Mouse (Mus musculus): Measurements from ENCODE around the gene Cdc42se2.

The Cdc42se2 gene

GRCm38 (mm10) chr11:54806891-54807290, 19.4 kb upstream of the Cdc42se2 start:
- 0 out of 2 replicates have a peak, but pooled peaks cover 6% of the 10 kb centered on the region for H3K4me1 ChIP-seq (replicated peaks; ENCODE audit: low read depth, low read length)
- peaks cover 18% of the 10 kb centered on the region; the same call in 1 of the 2 replicates for H3K27me3 ChIP-seq (ENCODE audit: insufficient read depth, low read length)
- H3K9me3 ChIP-seq (ENCODE audit: low read length): no peaks in the 10 kb centered on the region
- TF ChIP-seq POU5F1 (IDR thresholded peaks at IDR 0.05; ENCODE audit: borderline replicate concordance, low read length) (no peak), CTCF (conservative IDR thresholded peaks at IDR 0.05; ENCODE audit: low read length) (no peak), NANOG (IDR thresholded peaks at IDR 0.05; ENCODE audit: borderline replicate concordance, low read length) (no peak)
- H3K4me3 ChIP-seq (replicated peaks; ENCODE audit: low read length): no peak overlapping the region; the same call in 1 of the 2 replicates
- H3K36me3 ChIP-seq (ENCODE audit: insufficient read depth, low read length): no peaks in the 10 kb centered on the region

DNA sequence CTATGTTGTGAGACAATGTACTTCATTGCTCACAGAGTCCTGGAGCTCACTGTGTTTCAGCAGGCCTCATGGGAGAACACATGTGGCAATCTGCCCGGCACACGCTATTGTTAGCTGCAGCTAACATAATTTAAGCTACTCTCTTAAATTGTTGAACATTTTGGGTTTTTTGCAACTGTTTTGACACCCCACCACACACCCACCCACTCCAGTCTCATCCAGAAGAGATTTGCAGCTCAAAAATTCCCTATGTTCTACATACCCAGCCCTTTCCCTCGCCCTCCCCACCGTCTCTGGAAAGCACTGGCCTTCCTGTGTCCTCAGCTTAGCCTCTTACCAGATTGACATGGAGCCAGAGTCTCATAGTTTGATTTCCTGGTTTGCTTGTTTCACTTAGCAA, 17.7 kb upstream of the Cdc42se2 start:
- no peaks in the 10 kb centered on the region for H3K9me3 ChIP-seq (ENCODE audit: low read length)
- TF ChIP-seq NANOG (IDR thresholded peaks at IDR 0.05; ENCODE audit: borderline replicate concordance, low read length) (no peak), POU5F1 (IDR thresholded peaks at IDR 0.05; ENCODE audit: borderline replicate concordance, low read length) (no peak), CTCF (conservative IDR thresholded peaks at IDR 0.05; ENCODE audit: low read length) (no peak)
- H3K4me1 ChIP-seq (replicated peaks; ENCODE audit: low read depth, low read length): 0 out of 2 replicates have a peak, but pooled peaks cover 6% of the 10 kb centered on the region
- peaks cover 17% of the 10 kb centered on the region; the same call in 1 of the 2 replicates for H3K27me3 ChIP-seq (ENCODE audit: insufficient read depth, low read length)
- H3K4me3 ChIP-seq (replicated peaks; ENCODE audit: low read length): no peak overlapping the region
- no peaks in the 10 kb centered on the region for H3K36me3 ChIP-seq (ENCODE audit: insufficient read depth, low read length)

GRCm38 (mm10) chr11:54802621-54803020, 15.1 kb upstream of the Cdc42se2 start:
- Histone ChIP-seq H3K4me3 (replicated peaks; ENCODE audit: low read length) (no peak overlapping the region), H3K9me3 (ENCODE audit: low read length) (no peaks in the 10 kb centered on the region), H3K36me3 (ENCODE audit: insufficient read depth, low read length) (no peaks in the 10 kb centered on the region), H3K4me1 (replicated peaks; ENCODE audit: low read depth, low read length) (0 out of 2 replicates have a peak, but pooled peaks cover 6% of the 10 kb centered on the region), H3K27me3 (ENCODE audit: insufficient read depth, low read length) (peaks cover 6% of the 10 kb centered on the region; the same call in 1 of the 2 replicates)
- TF ChIP-seq NANOG (IDR thresholded peaks at IDR 0.05; ENCODE audit: borderline replicate concordance, low read length) (no peak), CTCF (conservative IDR thresholded peaks at IDR 0.05; ENCODE audit: low read length) (no peak)

- H3K27me3 ChIP-seq (ENCODE audit: insufficient read depth, low read length): peaks cover 6% of the 10 kb centered on the region; the same call in 1 of the 2 replicates
- no peaks in the 10 kb centered on the region for H3K36me3 ChIP-seq (ENCODE audit: insufficient read depth, low read length)
- peaks cover 9% of the 10 kb centered on the region for H3K4me1 ChIP-seq (replicated peaks; ENCODE audit: low read depth, low read length)
- H3K4me3 ChIP-seq (replicated peaks; ENCODE audit: low read length): no peak overlapping the region
- no peaks in the 10 kb centered on the region for H3K9me3 ChIP-seq (ENCODE audit: low read length)
- no peak for TF ChIP-seq NANOG (IDR thresholded peaks at IDR 0.05; ENCODE audit: borderline replicate concordance, low read length)
- no peak for TF ChIP-seq CTCF (conservative IDR thresholded peaks at IDR 0.05; ENCODE audit: low read length)
- TF ChIP-seq POU5F1 (IDR thresholded peaks at IDR 0.05; ENCODE audit: borderline replicate concordance, low read length): no peak
Observed at GRCm38 (mm10) chr11:54801791-54802558, 14.5 kb upstream of the Cdc42se2 start.

GRCm38 (mm10) chr11:54796551-54796950, 9.1 kb upstream of the Cdc42se2 start:
- Histone ChIP-seq H3K9me3 (ENCODE audit: low read length) (no peaks in the 10 kb centered on the region), H3K36me3 (ENCODE audit: insufficient read depth, low read length) (no peaks in the 10 kb centered on the region), H3K4me1 (replicated peaks; ENCODE audit: low read depth, low read length) (peaks cover 29% of the 10 kb centered on the region), H3K27me3 (ENCODE audit: insufficient read depth, low read length) (peaks cover 5% of the 10 kb centered on the region; the same call in 1 of the 2 replicates), H3K4me3 (replicated peaks; ENCODE audit: low read length) (peak overlapping the region; percentile 71)
- no peak for TF ChIP-seq CTCF (conservative IDR thresholded peaks at IDR 0.05; ENCODE audit: low read length)
- no peak for TF ChIP-seq NANOG (IDR thresholded peaks at IDR 0.05; ENCODE audit: borderline replicate concordance, low read length)
- TF ChIP-seq POU5F1 (IDR thresholded peaks at IDR 0.05; ENCODE audit: borderline replicate concordance, low read length): no peak

GRCm38 (mm10) chr11:54794678-54795077, 7.2 kb upstream of the Cdc42se2 start:
- Histone ChIP-seq H3K4me1 (replicated peaks; ENCODE audit: low read depth, low read length) (peaks cover 29% of the 10 kb centered on the region), H3K36me3 (ENCODE audit: insufficient read depth, low read length) (no peaks in the 10 kb centered on the region), H3K27me3 (ENCODE audit: insufficient read depth, low read length) (no peaks in the 10 kb centered on the region; the same call in 1 of the 2 replicates), H3K4me3 (replicated peaks; ENCODE audit: low read length) (no peak overlapping the region), H3K9me3 (ENCODE audit: low read length) (no peaks in the 10 kb centered on the region)
- TF ChIP-seq CTCF (conservative IDR thresholded peaks at IDR 0.05; ENCODE audit: low read length): no peak
- TF ChIP-seq POU5F1 (IDR thresholded peaks at IDR 0.05; ENCODE audit: borderline replicate concordance, low read length): no peak
- TF ChIP-seq NANOG (IDR thresholded peaks at IDR 0.05; ENCODE audit: borderline replicate concordance, low read length): no peak

DNA sequence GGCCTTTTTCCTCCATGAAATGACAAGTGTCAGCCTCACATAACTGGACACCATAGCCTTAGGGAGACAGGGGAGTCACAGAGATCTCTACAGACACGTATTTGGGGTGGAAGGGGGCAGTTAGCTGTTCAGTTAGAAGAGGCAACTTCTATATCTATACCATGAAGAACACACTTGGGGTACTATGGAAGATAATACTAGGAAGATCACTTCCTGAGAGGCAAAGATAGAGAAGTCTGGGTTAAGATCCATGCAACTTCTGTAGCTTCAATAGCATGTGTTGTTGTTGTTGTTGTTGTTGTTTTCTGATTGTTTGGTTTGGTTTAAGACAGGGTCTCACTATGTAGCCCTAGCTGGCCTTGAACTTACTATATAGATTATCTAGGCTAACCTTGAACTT, 5.7 kb upstream of the Cdc42se2 start:
- no peak for TF ChIP-seq NANOG (IDR thresholded peaks at IDR 0.05; ENCODE audit: borderline replicate concordance, low read length)
- TF ChIP-seq CTCF (conservative IDR thresholded peaks at IDR 0.05; ENCODE audit: low read length): no peak
- no peak for TF ChIP-seq POU5F1 (IDR thresholded peaks at IDR 0.05; ENCODE audit: borderline replicate concordance, low read length)
- Histone ChIP-seq H3K27me3 (ENCODE audit: insufficient read depth, low read length) (no peaks in the 10 kb centered on the region; the same call in 1 of the 2 replicates), H3K4me1 (replicated peaks; ENCODE audit: low read depth, low read length) (peaks cover 34% of the 10 kb centered on the region), H3K4me3 (replicated peaks; ENCODE audit: low read length) (no peak overlapping the region), H3K9me3 (ENCODE audit: low read length) (no peaks in the 10 kb centered on the region), H3K36me3 (ENCODE audit: insufficient read depth, low read length) (no peaks in the 10 kb centered on the region)

DNA sequence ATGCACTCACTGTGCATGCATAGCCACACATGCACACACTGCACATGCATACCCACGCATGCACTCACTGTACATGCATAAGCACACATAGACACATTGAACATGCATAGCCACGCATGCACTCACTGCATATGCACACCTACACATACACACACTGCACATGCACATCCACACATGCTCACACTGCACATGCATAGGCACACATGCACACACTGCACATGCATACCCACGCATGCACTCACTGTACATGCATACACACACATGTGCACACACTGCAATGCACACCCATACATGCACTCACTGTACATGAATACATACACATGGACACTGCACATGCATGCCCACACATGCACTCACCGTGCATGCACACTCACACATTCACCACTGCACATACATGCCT, 4.0 kb upstream of the Cdc42se2 start:
- TF ChIP-seq POU5F1 (IDR thresholded peaks at IDR 0.05; ENCODE audit: borderline replicate concordance, low read length) (no peak), CTCF (conservative IDR thresholded peaks at IDR 0.05; ENCODE audit: low read length) (no peak), NANOG (IDR thresholded peaks at IDR 0.05; ENCODE audit: borderline replicate concordance, low read length) (no peak)
- Histone ChIP-seq H3K27me3 (ENCODE audit: insufficient read depth, low read length) (no peaks in the 10 kb centered on the region; the same call in 1 of the 2 replicates), H3K36me3 (ENCODE audit: insufficient read depth, low read length) (no peaks in the 10 kb centered on the region), H3K4me3 (replicated peaks; ENCODE audit: low read length) (no peak overlapping the region), H3K4me1 (replicated peaks; ENCODE audit: low read depth, low read length) (peaks cover 31% of the 10 kb centered on the region), H3K9me3 (ENCODE audit: low read length) (no peaks in the 10 kb centered on the region)

Data from E14TG2a.4 (cell line).